Mouse (Mus musculus): ENCODE measurements around the gene Cox17. TPM values are rescaled to one million over a fixed set of nuclear protein-coding genes. Genes with fewer than 3 reads are reported as not detected.
"Not testable (repeated sequence)": the region's sequence is repeated elsewhere in the genome, so short reads cannot be mapped to it uniquely, and the experiment has no call there.

Cox17 gene
- polyA plus RNA-seq, 1 experiment: 110 TPM

- no peaks in the 10 kb centered on the region for H3K9me3 ChIP-seq (ENCODE audit: control insufficient read depth, low read length)
- no peak overlapping the region for H3K4me3 ChIP-seq (replicated peaks)
- H3K4me1 ChIP-seq (ENCODE audit: control insufficient read depth): no peaks in the 10 kb centered on the region
- no peaks in the 10 kb centered on the region for H3K27me3 ChIP-seq (ENCODE audit: control insufficient read depth)
- no peak for TF ChIP-seq GATA1 (IDR thresholded peaks at IDR 0.05; ENCODE audit: low read length)
- TF ChIP-seq TAL1 (IDR thresholded peaks at IDR 0.05; ENCODE audit: low read length): no peak
- H3K36me3 ChIP-seq (ENCODE audit: control insufficient read depth): no peaks in the 10 kb centered on the region
Measured at GRCm38 (mm10) chr16:38318492-38318891, 28.3 kb upstream of the Cox17 start.

GRCm38 (mm10) chr16:38319087-38319486 is 27.7 kb upstream of the Cox17 start:
- Histone ChIP-seq H3K9me3 (ENCODE audit: control insufficient read depth, low read length) (no peaks in the 10 kb centered on the region), H3K27me3 (ENCODE audit: control insufficient read depth) (no peaks in the 10 kb centered on the region), H3K4me1 (ENCODE audit: control insufficient read depth) (no peaks in the 10 kb centered on the region), H3K4me3 (replicated peaks) (no peak overlapping the region), H3K36me3 (ENCODE audit: control insufficient read depth) (no peaks in the 10 kb centered on the region)
- TF ChIP-seq GATA1 (IDR thresholded peaks at IDR 0.05; ENCODE audit: low read length) (no peak), TAL1 (IDR thresholded peaks at IDR 0.05; ENCODE audit: low read length) (no peak)

GRCm38 (mm10) chr16:38321452-38321935 is 25.3 kb upstream of the Cox17 start:
- Histone ChIP-seq H3K36me3 (ENCODE audit: control insufficient read depth) (no peaks in the 10 kb centered on the region), H3K4me3 (replicated peaks) (no peak overlapping the region), H3K27me3 (ENCODE audit: control insufficient read depth) (no peaks in the 10 kb centered on the region), H3K9me3 (ENCODE audit: control insufficient read depth, low read length) (no peaks in the 10 kb centered on the region), H3K4me1 (ENCODE audit: control insufficient read depth) (no peaks in the 10 kb centered on the region)
- no peak for TF ChIP-seq TAL1 (IDR thresholded peaks at IDR 0.05; ENCODE audit: low read length)
- no peak for TF ChIP-seq GATA1 (IDR thresholded peaks at IDR 0.05; ENCODE audit: low read length)

GRCm38 (mm10) chr16:38324311-38324710 is 22.5 kb upstream of the Cox17 start:
- Histone ChIP-seq H3K27me3 (ENCODE audit: control insufficient read depth) (no peaks in the 10 kb centered on the region), H3K4me1 (ENCODE audit: control insufficient read depth) (no peaks in the 10 kb centered on the region), H3K36me3 (ENCODE audit: control insufficient read depth) (no peaks in the 10 kb centered on the region), H3K4me3 (replicated peaks) (no peak overlapping the region), H3K9me3 (ENCODE audit: control insufficient read depth, low read length) (peaks cover 1% of the 10 kb centered on the region; the same call in 1 of the 2 replicates)
- TF ChIP-seq TAL1 (IDR thresholded peaks at IDR 0.05; ENCODE audit: low read length) (no peak), GATA1 (IDR thresholded peaks at IDR 0.05; ENCODE audit: low read length) (no peak)

- Histone ChIP-seq H3K27me3 (ENCODE audit: control insufficient read depth) (no peaks in the 10 kb centered on the region), H3K9me3 (ENCODE audit: control insufficient read depth, low read length) (peaks cover 6% of the 10 kb centered on the region; the same call in 1 of the 2 replicates), H3K36me3 (ENCODE audit: control insufficient read depth) (no peaks in the 10 kb centered on the region), H3K4me1 (ENCODE audit: control insufficient read depth) (no peaks in the 10 kb centered on the region), H3K4me3 (replicated peaks) (no peak overlapping the region)
- no peak for TF ChIP-seq GATA1 (IDR thresholded peaks at IDR 0.05; ENCODE audit: low read length)
- TF ChIP-seq TAL1 (IDR thresholded peaks at IDR 0.05; ENCODE audit: low read length): no peak
Measured at GRCm38 (mm10) chr16:38326778-38327397, 19.9 kb upstream of the Cox17 start.

- Histone ChIP-seq H3K9me3 (ENCODE audit: control insufficient read depth, low read length) (peaks cover 6% of the 10 kb centered on the region; the same call in 1 of the 2 replicates), H3K36me3 (ENCODE audit: control insufficient read depth) (no peaks in the 10 kb centered on the region), H3K4me3 (replicated peaks) (no peak overlapping the region), H3K27me3 (ENCODE audit: control insufficient read depth) (no peaks in the 10 kb centered on the region), H3K4me1 (ENCODE audit: control insufficient read depth) (peaks cover 6% of the 10 kb centered on the region)
- TF ChIP-seq GATA1 (IDR thresholded peaks at IDR 0.05; ENCODE audit: low read length): no peak
- TF ChIP-seq TAL1 (IDR thresholded peaks at IDR 0.05; ENCODE audit: low read length): no peak
Measured at GRCm38 (mm10) chr16:38329340-38329739, 17.5 kb upstream of the Cox17 start.

GRCm38 (mm10) chr16:38334431-38334830 is 12.4 kb upstream of the Cox17 start:
- TF ChIP-seq TAL1 (IDR thresholded peaks at IDR 0.05; ENCODE audit: low read length) (no peak), GATA1 (IDR thresholded peaks at IDR 0.05; ENCODE audit: low read length) (no peak)

GRCm38 (mm10) chr16:38338077-38338476 is 8.7 kb upstream of the Cox17 start:
- not testable (repeated sequence) for H3K4me3 ChIP-seq (replicated peaks); H3K36me3 ChIP-seq (ENCODE audit: control insufficient read depth); H3K9me3 ChIP-seq (ENCODE audit: control insufficient read depth, low read length)
- Histone ChIP-seq H3K27me3 (ENCODE audit: control insufficient read depth) (peaks cover 11% of the 10 kb centered on the region), H3K4me1 (ENCODE audit: control insufficient read depth) (peaks cover 14% of the 10 kb centered on the region)

More at GRCm38 (mm10) chr16:38334431-38334830, 12.4 kb upstream of the Cox17 start:
- H3K27me3 ChIP-seq (ENCODE audit: control insufficient read depth): no peaks in the 10 kb centered on the region
- peaks cover 6% of the 10 kb centered on the region for H3K4me1 ChIP-seq (ENCODE audit: control insufficient read depth)
- H3K9me3 ChIP-seq (ENCODE audit: control insufficient read depth, low read length): peaks cover 4% of the 10 kb centered on the region; the same call in 1 of the 2 replicates
- no peak overlapping the region for H3K4me3 ChIP-seq (replicated peaks)
- H3K36me3 ChIP-seq (ENCODE audit: control insufficient read depth): no peaks in the 10 kb centered on the region

GRCm38 (mm10) chr16:38341396-38342324 is 5.1 kb upstream of the Cox17 start, which contains the start of gene Maats1:
Gene Maats1 (minus strand): TSS chr16:38342143.
- H3K27me3 ChIP-seq (ENCODE audit: control insufficient read depth): peaks cover 11% of the 10 kb centered on the region
- no peaks in the 10 kb centered on the region for H3K36me3 ChIP-seq (ENCODE audit: control insufficient read depth)
- peaks cover 21% of the 10 kb centered on the region for H3K4me1 ChIP-seq (ENCODE audit: control insufficient read depth)
- H3K9me3 ChIP-seq (ENCODE audit: control insufficient read depth, low read length): no peaks in the 10 kb centered on the region; the same call in 1 of the 2 replicates
- H3K4me3 ChIP-seq (replicated peaks): peak within 1 kb of the TSS; percentile 35
- TF ChIP-seq TAL1 (IDR thresholded peaks at IDR 0.05; ENCODE audit: low read length): no peak
- TF ChIP-seq GATA1 (IDR thresholded peaks at IDR 0.05; ENCODE audit: low read length): no peak
